Comparison of ENCODE assay signal across 8 mouse cellular contexts in the genomic region with DNA sequence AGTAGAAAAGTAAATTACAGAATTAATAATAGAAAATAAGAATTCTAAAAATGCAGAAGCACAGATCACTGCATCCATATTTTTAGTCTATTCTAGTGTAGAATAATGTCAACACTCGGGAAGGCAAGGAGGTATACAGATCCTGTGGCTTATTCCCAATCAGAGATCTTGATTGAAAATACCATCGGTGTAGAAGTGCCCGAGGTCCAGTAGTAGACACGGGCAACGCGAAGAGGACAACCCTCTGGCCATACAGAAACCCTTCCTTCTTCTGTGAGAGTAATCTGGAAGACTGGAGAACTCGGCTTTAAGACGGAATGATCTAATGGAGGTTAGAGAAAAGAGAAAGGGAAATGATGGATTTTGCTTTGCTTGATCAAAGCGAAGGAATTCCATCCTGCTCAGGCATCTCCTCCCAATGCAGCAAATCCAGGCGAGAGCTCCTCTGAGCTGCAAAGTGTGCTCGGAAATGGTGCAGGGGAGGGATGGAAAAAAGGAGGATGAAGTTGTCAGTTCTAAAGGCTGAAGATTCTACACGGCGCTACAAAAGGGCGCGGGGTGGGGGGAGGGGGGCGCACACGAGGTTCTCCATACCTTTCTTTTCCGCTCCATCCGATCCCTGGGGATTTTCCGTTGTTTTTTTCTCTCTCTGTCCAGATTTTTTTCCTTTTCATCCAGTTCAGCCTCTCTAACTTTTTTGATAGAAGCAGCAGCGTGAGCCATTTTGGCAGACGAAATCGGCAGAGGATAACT.
A peak's percentile ranks its signal among the peaks of the same experiment; 100 is the strongest.
DNase-seq lines count a peak whose midpoint lies in the region; ATAC-seq lines count a peak whose summit lies in the region.

No protein-coding gene starts in this region.

- peak overlapping the region; percentile 60 for H3K4me3 ChIP-seq in kidney, embryonic 15.5 days (replicated peaks)
- peak overlapping the region; percentile 51 for H3K4me3 ChIP-seq in hindbrain, embryonic 15.5 days

- ATAC-seq in kidney, embryonic 15.5 days (replicated peaks; ENCODE audit: low FRiP score) = no peak
- no peak for ATAC-seq in hindbrain, embryonic 15.5 days (ENCODE audit: low FRiP score, low read depth)

- 0 out of 2 replicates have a peak overlapping the region, but pooled peaks have one; percentile 31 for H3K9ac ChIP-seq in kidney, embryonic 15.5 days
- H3K9ac ChIP-seq in hindbrain, embryonic 15.5 days = peak overlapping the region; percentile 49

- DNase-seq in kidney, adult 11 months = no peak
- DNase-seq in embryo, embryonic 10 days (ENCODE audit: low spot score) = peak; percentile 29
- DNase-seq in neural tube, embryonic 10.5 days (ENCODE audit: extremely low spot score, low spot score) = peak; percentile 29
- no peak for DNase-seq in adipocyte (ENCODE audit: low spot score)
- no peak for DNase-seq in adrenal gland, postnatal 4 days (ENCODE audit: low spot score in 2 of 2)
- no peak for DNase-seq in kidney, adult 18-20 months

- H3K36me3 ChIP-seq in kidney, embryonic 15.5 days = no peaks in the 10 kb centered on the region
- H3K36me3 ChIP-seq in hindbrain, embryonic 15.5 days = no peaks in the 10 kb centered on the region

- no peak overlapping the region for H3K27ac ChIP-seq in kidney, embryonic 15.5 days
- H3K27ac ChIP-seq in hindbrain, embryonic 15.5 days (replicated peaks) = peak overlapping the region; percentile 83

- H3K4me2 ChIP-seq in kidney, embryonic 15.5 days = peak overlapping the region; percentile 98
- H3K4me2 ChIP-seq in hindbrain, embryonic 15.5 days = peak overlapping the region; percentile 89

- H3K4me1 ChIP-seq in kidney, embryonic 15.5 days = peaks cover 16% of the 10 kb centered on the region
- H3K4me1 ChIP-seq in hindbrain, embryonic 15.5 days (replicated peaks) = peaks cover 20% of the 10 kb centered on the region

- no peaks in the 10 kb centered on the region for H3K9me3 ChIP-seq in kidney, embryonic 15.5 days (replicated peaks)
- no peaks in the 10 kb centered on the region for H3K9me3 ChIP-seq in hindbrain, embryonic 15.5 days

- 5% methylated on average over 23 of the region's 23 CpGs for WGBS in kidney, embryonic 15.5 days
- 5% methylated on average over 23 of the region's 23 CpGs for WGBS in hindbrain, embryonic 15.5 days

- H3K27me3 ChIP-seq in kidney, embryonic 15.5 days = peaks cover 44% of the 10 kb centered on the region
- no peaks in the 10 kb centered on the region for H3K27me3 ChIP-seq in hindbrain, embryonic 15.5 days

Comparison
In these comparisons a context has a peak if more than half of its experiments do, and no peak if none do; other contexts are left out.
1. DNase-seq: peak in embryo, embryonic 10 days (single experiment) and neural tube, embryonic 10.5 days (single experiment); none in kidney, adult 11 months (single experiment), adipocyte (single experiment), adrenal gland, postnatal 4 days (0 of 2) and kidney, adult 18-20 months (single experiment).